Mouse (Mus musculus): ENCODE measurements around the gene Srp68.
A peak's percentile ranks its signal among the peaks of the same experiment; 100 is the strongest.
"Not testable (repeated sequence)": the region's sequence is repeated elsewhere in the genome, so short reads cannot be mapped to it uniquely, and the experiment has no call there.

Srp68 gene

DNA sequence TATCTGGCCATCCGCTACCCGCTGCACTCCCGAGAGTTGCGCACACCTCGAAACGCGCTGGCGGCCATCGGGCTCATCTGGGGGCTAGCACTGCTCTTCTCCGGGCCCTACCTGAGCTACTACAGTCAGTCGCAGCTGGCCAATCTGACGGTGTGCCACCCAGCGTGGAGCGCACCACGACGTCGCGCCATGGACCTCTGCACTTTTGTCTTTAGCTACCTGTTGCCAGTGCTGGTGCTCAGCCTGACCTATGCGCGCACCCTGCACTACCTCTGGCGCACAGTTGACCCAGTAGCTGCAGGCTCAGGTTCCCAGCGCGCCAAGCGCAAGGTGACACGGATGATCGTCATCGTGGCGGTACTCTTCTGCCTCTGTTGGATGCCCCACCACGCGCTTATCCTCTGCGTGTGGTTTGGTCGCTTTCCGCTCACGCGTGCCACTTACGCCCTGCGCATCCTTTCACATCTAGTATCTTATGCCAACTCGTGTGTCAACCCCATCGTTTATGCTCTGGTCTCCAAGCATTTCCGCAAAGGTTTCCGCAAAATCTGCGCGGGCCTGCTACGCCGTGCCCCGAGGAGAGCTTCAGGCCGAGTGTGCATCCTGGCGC lies 9.0 kb upstream of the Srp68 start:
- no peak for DNase-seq (ENCODE audit: low spot score in 2 of 2)

DNA sequence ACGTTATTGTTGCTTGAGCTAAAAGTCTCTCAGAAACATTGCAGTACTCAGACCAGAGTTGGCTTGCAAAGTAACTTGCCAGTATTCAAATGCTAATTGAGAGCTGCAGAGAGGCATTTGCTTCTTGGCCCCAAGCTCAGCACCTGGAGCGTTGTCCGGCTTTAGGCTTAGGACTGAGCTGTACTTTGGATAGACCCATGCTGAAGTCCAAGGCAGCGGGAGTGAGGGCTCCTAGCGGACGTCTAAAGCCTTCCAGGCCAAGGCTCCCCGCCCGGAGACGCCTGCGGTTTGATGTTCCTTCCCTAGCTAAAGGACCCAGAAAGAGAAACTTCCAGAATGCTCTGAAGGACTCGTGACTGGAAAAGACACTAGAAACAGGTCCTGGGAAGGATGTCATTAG lies 8.1 kb upstream of the Srp68 start:
- no peak for DNase-seq (ENCODE audit: low spot score in 2 of 2)

DNA sequence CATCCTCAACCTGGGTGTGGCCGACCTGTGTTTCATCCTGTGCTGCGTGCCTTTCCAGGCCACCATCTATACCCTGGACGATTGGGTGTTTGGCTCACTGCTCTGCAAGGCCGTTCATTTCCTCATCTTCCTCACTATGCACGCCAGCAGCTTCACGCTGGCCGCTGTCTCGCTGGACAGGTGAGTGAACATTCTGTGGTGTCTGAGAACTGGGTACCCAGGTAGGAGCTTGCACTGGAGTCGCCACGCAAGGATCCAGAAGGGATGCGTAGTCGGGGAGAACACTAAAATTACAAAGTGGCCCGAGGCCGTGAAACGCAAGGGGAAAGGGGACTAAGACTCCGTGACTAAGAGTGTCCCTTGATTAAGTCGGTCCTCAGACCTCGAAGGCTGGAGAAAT lies 7.7 kb upstream of the Srp68 start:
- no peak for DNase-seq (ENCODE audit: low spot score in 2 of 2)

- no peak for DNase-seq (ENCODE audit: low spot score in 2 of 2)
Observed at GRCm38 (mm10) chr11:116280751-116281663, 7.0 kb upstream of the Srp68 start, which contains the start of gene Galr2. TSS of gene Galr2 (plus strand) at chr11:116280939.

DNA sequence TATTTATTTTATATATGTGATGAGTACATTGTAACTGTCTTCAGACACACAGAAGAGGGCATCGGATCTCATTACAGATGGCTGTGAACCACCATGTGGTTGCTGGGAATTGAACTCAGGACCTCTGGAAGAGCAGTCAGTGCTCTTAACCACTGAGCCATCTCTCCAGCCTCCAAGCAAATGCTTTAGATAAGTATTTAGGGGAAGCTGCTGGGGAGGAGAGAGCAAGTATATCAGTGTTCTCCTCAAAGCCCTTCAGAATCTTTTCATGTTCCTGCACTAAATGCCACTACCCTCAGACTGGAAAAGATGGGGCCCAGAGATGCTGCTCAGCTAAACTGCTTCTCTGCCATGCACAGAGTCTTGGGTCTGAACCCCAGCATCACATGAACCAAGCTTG lies 3.2 kb upstream of the Srp68 start:
- not testable (repeated sequence) for DNase-seq (ENCODE audit: low spot score in 2 of 2)

GRCm38 (mm10) chr11:116273469-116274044 lies 460 bp downstream of the Srp68 start:
- DNase-seq (ENCODE audit: low spot score in 2 of 2), result no peak

DNA sequence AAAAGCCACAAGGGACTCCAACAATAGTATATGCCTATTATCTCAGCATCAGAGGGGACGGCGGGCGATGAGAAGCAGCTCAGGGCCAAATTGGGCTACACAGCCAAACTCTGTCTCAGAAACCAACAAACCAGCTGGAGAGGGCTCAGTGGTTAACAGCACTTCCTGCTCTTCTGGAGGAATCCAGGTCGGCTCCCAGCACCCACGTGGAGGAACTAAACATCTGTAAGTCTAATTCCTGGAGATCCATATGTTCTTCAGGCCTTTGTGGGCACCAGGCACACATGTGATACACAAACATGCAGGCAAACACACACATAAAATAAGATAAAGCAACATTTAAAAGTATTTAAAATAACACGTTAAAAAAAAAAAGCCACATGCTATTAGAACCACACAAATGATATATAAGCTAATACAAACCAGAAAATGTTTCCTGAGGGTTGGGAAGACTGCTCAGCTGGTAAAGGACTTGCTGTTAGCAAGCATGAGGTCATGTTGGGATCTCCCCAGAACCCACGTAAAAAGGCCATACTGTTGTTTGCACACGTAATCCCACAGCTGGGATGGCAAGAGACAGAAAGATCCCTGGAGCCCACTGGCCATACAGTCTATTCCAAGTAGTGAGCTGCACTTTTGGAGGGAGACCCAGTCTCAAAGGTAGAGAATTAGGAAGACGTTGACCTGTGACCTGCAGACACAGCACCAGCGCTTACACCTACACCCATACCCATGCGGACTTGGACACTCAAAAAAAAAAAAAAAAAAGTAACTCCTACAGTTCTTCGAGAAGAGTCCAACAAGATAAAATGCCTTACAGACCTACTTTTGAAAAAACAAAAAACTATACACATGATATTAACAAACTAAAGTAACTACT lies 1.2 kb downstream of the Srp68 start:
- DNase-seq (ENCODE audit: low spot score in 2 of 2), result no peak

GRCm38 (mm10) chr11:116269560-116269959 lies 4.5 kb downstream of the Srp68 start:
- no peak for DNase-seq (ENCODE audit: low spot score in 2 of 2)

DNA sequence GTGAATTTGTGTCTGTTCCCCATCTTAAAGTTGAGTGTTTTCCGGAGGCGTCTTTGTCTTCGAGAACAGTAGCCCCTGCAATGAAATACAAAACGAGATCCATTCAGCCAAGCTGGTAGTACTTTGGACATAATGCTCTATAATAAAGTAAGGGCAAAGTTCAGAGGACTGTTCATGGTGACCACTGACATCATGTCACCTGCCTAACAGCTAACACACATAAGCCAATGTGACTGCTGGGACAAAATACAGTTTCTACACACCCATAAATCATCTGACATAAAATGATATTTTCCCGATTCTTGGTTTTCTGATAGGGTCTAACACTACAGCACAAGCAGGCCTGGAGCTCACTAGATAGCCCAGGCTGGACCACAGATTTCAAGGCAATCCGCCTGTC lies 5.7 kb downstream of the Srp68 start:
- DNase-seq (ENCODE audit: low spot score in 2 of 2), result no peak

DNA sequence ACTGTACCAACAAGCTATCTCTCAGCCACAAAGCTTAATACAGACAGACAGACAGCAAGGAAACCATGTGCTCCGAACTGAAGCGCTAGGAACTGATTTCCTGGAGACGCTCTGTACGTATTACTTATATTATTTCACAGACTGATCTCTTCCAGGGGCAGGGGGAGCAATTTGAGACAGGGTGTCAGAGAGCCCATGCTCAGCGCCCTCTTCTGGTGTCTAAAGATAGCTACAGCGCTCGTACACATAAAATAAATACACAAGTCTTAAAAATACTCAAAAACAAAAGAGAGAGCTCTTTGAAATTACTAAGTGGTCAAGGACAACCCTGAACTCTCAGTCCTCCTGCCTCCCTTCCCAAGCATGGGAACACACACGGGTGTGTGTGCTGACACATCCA lies 6.4 kb downstream of the Srp68 start:
- no peak for DNase-seq (ENCODE audit: low spot score in 2 of 2)

DNA sequence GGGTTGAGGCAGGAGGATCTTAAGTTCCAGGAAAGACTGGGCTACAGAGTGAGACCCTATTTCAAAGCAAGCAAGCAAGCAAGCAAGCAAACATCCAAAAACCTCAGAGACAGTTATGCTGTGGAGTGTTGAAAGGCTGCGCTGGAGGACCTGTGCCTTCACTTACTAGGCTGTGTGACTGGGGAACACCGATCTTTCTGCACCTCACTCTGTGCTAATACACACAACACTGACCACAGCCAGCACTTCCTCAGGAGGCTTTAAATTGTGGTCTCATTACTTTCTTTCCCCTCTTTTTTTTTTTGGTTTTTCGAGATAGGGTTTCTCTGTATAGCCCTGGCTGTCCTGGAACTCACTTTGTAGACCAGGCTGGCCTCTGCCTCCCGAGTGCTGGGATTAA lies 8.2 kb downstream of the Srp68 start:
- DNase-seq (ENCODE audit: low spot score in 2 of 2), result no peak

DNA sequence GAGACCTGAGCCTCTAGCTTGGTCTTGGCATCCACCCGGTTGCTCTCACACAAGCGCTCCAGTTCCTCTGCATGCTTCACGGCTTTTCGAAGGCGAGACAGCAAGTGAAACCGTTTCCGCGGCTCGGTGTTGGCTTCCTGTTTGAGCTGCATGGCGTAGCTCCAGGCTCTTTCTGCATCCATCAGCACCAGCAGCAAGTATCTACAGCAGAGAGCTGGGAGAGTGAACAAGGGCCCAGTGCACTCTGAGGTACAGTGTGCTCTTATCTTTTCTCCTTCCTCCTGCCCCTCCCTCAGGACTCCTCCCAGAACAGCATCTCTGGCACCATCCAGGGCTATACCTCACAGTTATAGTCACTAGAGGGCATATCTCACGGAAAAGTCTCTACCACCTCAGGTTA lies 8.7 kb downstream of the Srp68 start:
- peak in 1 of 2 experiments; percentile 29 for DNase-seq (ENCODE audit: low spot score in 2 of 2)

DNA sequence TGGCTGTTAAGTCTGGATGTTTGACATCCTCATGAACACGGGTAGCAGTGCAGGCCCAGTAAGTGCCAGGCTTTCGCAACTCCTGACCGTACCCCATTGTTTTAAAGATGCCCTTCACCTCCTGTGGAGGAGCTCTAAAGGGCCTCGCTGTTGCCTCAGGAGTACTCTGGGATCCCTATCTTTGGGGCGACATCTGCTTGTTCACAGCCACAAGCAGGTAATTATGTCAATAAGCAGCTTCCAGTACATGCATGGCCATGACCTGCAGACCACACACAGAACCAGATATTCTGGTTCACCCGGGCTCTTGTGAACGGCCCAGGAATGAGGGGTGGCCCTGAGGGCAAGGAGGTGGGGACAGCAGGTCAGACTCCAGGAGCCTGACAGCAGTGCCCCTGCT lies 13.8 kb downstream of the Srp68 start:
- DNase-seq (ENCODE audit: low spot score in 2 of 2), result no peak

DNA sequence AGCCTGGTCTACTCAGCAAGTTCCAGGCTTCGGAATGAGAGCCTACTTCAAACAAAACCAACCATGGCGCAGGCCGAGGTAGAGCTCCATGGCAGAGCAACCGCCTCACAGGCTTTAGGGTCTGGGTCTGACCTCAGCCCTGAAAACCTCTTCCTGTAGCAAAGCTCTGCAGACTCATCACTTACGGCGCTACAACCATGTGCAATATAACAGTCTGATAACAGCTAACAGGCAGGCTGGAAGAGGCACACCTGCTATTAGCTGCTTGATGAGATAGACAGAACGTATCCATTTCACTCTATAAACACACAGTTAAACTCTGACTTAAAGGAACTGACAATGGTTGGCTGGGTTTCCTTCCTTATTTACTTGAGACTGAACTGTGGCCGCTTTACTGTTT lies 14.6 kb downstream of the Srp68 start:
- DNase-seq (ENCODE audit: low spot score in 2 of 2), result no peak

- peak; percentile 22 to 27 for DNase-seq (ENCODE audit: low spot score in 2 of 2)
Observed at GRCm38 (mm10) chr11:116255982-116256675, 17.9 kb downstream of the Srp68 start.

GRCm38 (mm10) chr11:116255090-116255981 lies 18.7 kb downstream of the Srp68 start:
- no peak for DNase-seq (ENCODE audit: low spot score in 2 of 2)

GRCm38 (mm10) chr11:116254627-116255026 lies 19.4 kb downstream of the Srp68 start:
- no peak for DNase-seq (ENCODE audit: low spot score in 2 of 2)

- DNase-seq (ENCODE audit: low spot score in 2 of 2), result no peak
Observed at GRCm38 (mm10) chr11:116253076-116253600, 20.9 kb downstream of the Srp68 start.

DNA sequence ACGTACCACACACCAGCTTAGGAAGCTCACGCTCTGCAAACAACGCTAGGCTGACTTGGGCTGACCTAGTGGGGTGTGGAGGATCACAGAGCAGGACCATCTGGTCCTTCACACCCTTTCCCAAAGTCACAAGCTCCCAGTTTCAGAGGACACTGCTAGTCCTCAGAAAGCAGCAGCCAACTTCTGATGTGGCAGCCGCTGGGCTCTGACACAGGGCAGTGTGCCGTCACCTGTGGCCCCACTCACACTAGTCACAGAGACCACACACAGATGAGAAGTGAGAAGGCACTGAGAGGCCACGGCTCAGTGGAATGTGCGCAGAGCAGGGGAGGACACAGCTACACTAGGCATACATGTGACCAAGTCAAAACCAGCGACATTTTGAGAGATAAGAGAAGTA lies 23.1 kb downstream of the Srp68 start:
- DNase-seq (ENCODE audit: low spot score in 2 of 2), result no peak
